Comparison of ENCODE assay signal across 30 mouse cellular contexts in genomic region chr6:148584126-148584525, GRCm38 (mm10).
DNase-seq lines count a peak whose midpoint lies in the region; ATAC-seq and TF ChIP-seq lines count a peak whose summit lies in the region.
"Had no signal": no experiment of that assay in that cellular context is flagged by ENCODE, and none has a peak within 500 bp of the region (broad histone marks: within the 10 kb centered on the region; RNA-seq: fewer than 3 reads in every experiment).

No protein-coding gene starts in this region.

- WGBS in hindbrain, postnatal 0 days: 61% methylated on average over 2 of the region's 2 CpGs
- WGBS in hindbrain, embryonic 11.5 days: 90% methylated on average over 2 of the region's 2 CpGs

- no peaks in the 10 kb centered on the region for H3K36me3 ChIP-seq in hindbrain, postnatal 0 days (ENCODE audit: insufficient read depth, low read length)
- no peaks in the 10 kb centered on the region for H3K36me3 ChIP-seq in hindbrain, embryonic 11.5 days (ENCODE audit: control insufficient read depth, insufficient read depth, low read length)
- H3K36me3 ChIP-seq: embryonic facial prominence, embryonic 10.5 days; embryonic facial prominence, embryonic 13.5 days; forebrain, embryonic 12.5 days; forebrain, embryonic 15.5 days; G1E; heart, embryonic 10.5 days; heart, embryonic 13.5 days; hindbrain, embryonic 15.5 days had no signal

- DNase-seq in cerebellum, postnatal 14 days: peak; percentile 35 to 41
- DNase-seq in hindbrain, postnatal 0 days (ENCODE audit: low spot score): peak; percentile 12
- DNase-seq in hindbrain, embryonic 11.5 days (ENCODE audit: low spot score): no peak
- DNase-seq in retina, embryonic 14.5 days (ENCODE audit: low spot score): peak; percentile 22
- no peak for DNase-seq in spleen, postnatal 4 days (ENCODE audit: low spot score in 2 of 2)
- DNase-seq: adrenal gland, adult 2 months; adrenal gland, postnatal 14 days; B cell, adult 2 months; cerebellum, adult 11-12 months; cerebellum, adult 9-10 months; cerebellum, postnatal 36 days; embryo, embryonic 11 days; gastrocnemius, postnatal 25 days; heart, adult 2 months; heart, postnatal 14 days; heart, postnatal 4 days; kidney, adult 18-20 months had no signal

- ATAC-seq in cerebellum, adult (ENCODE audit: insufficient number of reproducible peaks, low FRiP score, low TSS enrichment): no peak
- no peak for ATAC-seq in hindbrain, postnatal 0 days
- ATAC-seq in hindbrain, embryonic 11.5 days (ENCODE audit: low FRiP score): no peak
- ATAC-seq: forebrain, embryonic 15.5 days; inflammation-experienced regulatory T-cells, adult 6 months; intestine, embryonic 16.5 days had no signal

- no peak overlapping the region for H3K4me3 ChIP-seq in hindbrain, postnatal 0 days (ENCODE audit: low read length)
- H3K4me3 ChIP-seq in hindbrain, embryonic 11.5 days (ENCODE audit: low read depth, low read length): no peak overlapping the region
- H3K4me3 ChIP-seq: embryonic facial prominence, embryonic 10.5 days; embryonic facial prominence, embryonic 13.5 days; erythroblast, embryonic 14.5 days; forebrain, embryonic 12.5 days; forebrain, embryonic 15.5 days; heart, adult 2 months; heart, embryonic 10.5 days; heart, embryonic 13.5 days; hindbrain, embryonic 15.5 days had no signal

- H3K4me2 ChIP-seq in hindbrain, postnatal 0 days (ENCODE audit: low read depth, low read length): no peak overlapping the region
- H3K4me2 ChIP-seq in hindbrain, embryonic 11.5 days (replicated peaks; ENCODE audit: low read depth, low read length): no peak overlapping the region
- H3K4me2 ChIP-seq: embryonic facial prominence, embryonic 13.5 days; forebrain, embryonic 12.5 days; forebrain, embryonic 15.5 days; heart, embryonic 13.5 days; hindbrain, embryonic 15.5 days had no signal

- no peak for TF ChIP-seq CTCF in hindbrain, postnatal 0 days (IDR thresholded peaks at IDR 0.05; ENCODE audit: low read depth)

- no peak overlapping the region for H3K27ac ChIP-seq in hindbrain, postnatal 0 days
- H3K27ac ChIP-seq in hindbrain, embryonic 11.5 days (ENCODE audit: low read depth, low read length): no peak overlapping the region
- H3K27ac ChIP-seq: embryonic facial prominence, embryonic 10.5 days; embryonic facial prominence, embryonic 13.5 days; forebrain, embryonic 12.5 days; forebrain, embryonic 15.5 days; heart, adult 2 months; heart, embryonic 10.5 days; heart, embryonic 13.5 days; hindbrain, embryonic 15.5 days had no signal

- H3K9ac ChIP-seq in hindbrain, postnatal 0 days (replicated peaks; ENCODE audit: low read length): no peak overlapping the region
- no peak overlapping the region for H3K9ac ChIP-seq in hindbrain, embryonic 11.5 days (ENCODE audit: low read depth, low read length)
- H3K9ac ChIP-seq: embryonic facial prominence, embryonic 13.5 days; forebrain, embryonic 12.5 days; forebrain, embryonic 15.5 days; heart, embryonic 13.5 days; hindbrain, embryonic 15.5 days had no signal

- no peaks in the 10 kb centered on the region for H3K9me3 ChIP-seq in hindbrain, postnatal 0 days (ENCODE audit: low read length)
- H3K9me3 ChIP-seq in hindbrain, embryonic 11.5 days (ENCODE audit: control insufficient read depth, low read length): no peaks in the 10 kb centered on the region
- H3K9me3 ChIP-seq: embryonic facial prominence, embryonic 10.5 days; embryonic facial prominence, embryonic 13.5 days; forebrain, embryonic 12.5 days; forebrain, embryonic 15.5 days; G1E; heart, embryonic 10.5 days; heart, embryonic 13.5 days; hindbrain, embryonic 15.5 days had no signal

- H3K4me1 ChIP-seq in hindbrain, postnatal 0 days (ENCODE audit: insufficient read depth, low read length): no peaks in the 10 kb centered on the region
- H3K4me1 ChIP-seq in hindbrain, embryonic 11.5 days (replicated peaks; ENCODE audit: control insufficient read depth, insufficient read depth, low read length): no peaks in the 10 kb centered on the region
- H3K4me1 ChIP-seq: embryonic facial prominence, embryonic 10.5 days; embryonic facial prominence, embryonic 13.5 days; forebrain, embryonic 15.5 days; heart, embryonic 10.5 days; heart, embryonic 13.5 days had no signal

- no peaks in the 10 kb centered on the region for H3K27me3 ChIP-seq in hindbrain, postnatal 0 days (ENCODE audit: insufficient read depth, low read length)
- H3K27me3 ChIP-seq in hindbrain, embryonic 11.5 days (ENCODE audit: control insufficient read depth, insufficient read depth, low read length): no peaks in the 10 kb centered on the region
- H3K27me3 ChIP-seq: CH12.LX; embryonic facial prominence, embryonic 13.5 days; forebrain, embryonic 12.5 days; forebrain, embryonic 15.5 days; heart, embryonic 13.5 days; hindbrain, embryonic 15.5 days had no signal

Comparison
In these comparisons a context has a peak if more than half of its experiments do, and no peak if none do; other contexts are left out.
1. DNase-seq: peak in cerebellum, postnatal 14 days (2 of 2), hindbrain, postnatal 0 days (single experiment) and retina, embryonic 14.5 days (single experiment); none in hindbrain, embryonic 11.5 days (single experiment) and spleen, postnatal 4 days (0 of 2).